Mouse (Mus musculus): ENCODE measurements around the gene Gm17304.

DNA sequence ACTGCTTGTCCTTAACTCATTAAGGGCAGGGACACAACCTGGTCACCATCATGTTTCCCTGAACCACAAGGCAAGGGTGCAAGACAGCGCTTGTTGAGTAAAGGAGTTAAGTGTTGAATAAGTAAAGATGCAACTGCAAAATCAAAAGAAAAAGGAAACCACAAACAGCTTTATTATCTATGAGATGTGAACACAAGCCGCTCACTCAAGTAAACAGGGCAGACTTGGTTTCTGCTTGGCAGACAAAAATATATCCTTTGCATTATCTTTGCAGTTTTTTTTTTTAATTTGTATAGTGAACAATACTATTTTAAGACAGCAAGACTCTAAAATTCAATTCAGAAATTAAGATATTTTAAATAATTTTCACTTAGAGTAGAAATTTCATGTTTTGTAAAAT, 30.7 kb downstream of the Gm17304 start:
- no peak for TF ChIP-seq POLR2A (IDR thresholded peaks at IDR 0.05; ENCODE audit: borderline replicate concordance, control insufficient read depth, low read depth, low read length)
- no peak for TF ChIP-seq CTCF (IDR thresholded peaks at IDR 0.05; ENCODE audit: control insufficient read depth, insufficient read depth, low read length)
